Comparison of ENCODE assay signal across 19 mouse cellular contexts in genomic region chr11:97466444-97467160, GRCm38 (mm10). TPM values are rescaled to one million over a fixed set of nuclear protein-coding genes. Genes with fewer than 3 reads are reported as not detected.
A peak's percentile ranks its signal among the peaks of the same experiment; 100 is the strongest.
DNase-seq lines count a peak whose midpoint lies in the region; ATAC-seq and TF ChIP-seq lines count a peak whose summit lies in the region.
"Had no signal": no experiment of that assay in that cellular context is flagged by ENCODE, and none has a peak within 500 bp of the region (broad histone marks: within the 10 kb centered on the region; RNA-seq: fewer than 3 reads in every experiment).

No protein-coding gene starts in this region.

- TF ChIP-seq POLR2A in myocyte (IDR thresholded peaks at IDR 0.05; ENCODE audit: insufficient read length, low read depth), result no peak

- peak overlapping the region; percentile 16; the same call in 1 of the 2 replicates for H3K9ac ChIP-seq in heart, embryonic 11.5 days (ENCODE audit: low read depth, low read length)
- H3K9ac ChIP-seq in midbrain, embryonic 14.5 days (replicated peaks; ENCODE audit: low read length), result 0 out of 2 replicates have a peak overlapping the region, but pooled peaks have one; percentile 20
- no peak overlapping the region for H3K9ac ChIP-seq in midbrain, embryonic 11.5 days (ENCODE audit: low read length)
- H3K9ac ChIP-seq: embryonic facial prominence, embryonic 15.5 days; forebrain, embryonic 15.5 days; kidney, embryonic 15.5 days; limb, embryonic 13.5 days had no signal

- H3K9me3 ChIP-seq in heart, embryonic 11.5 days (replicated peaks; ENCODE audit: control insufficient read depth, low read length), result no peaks in the 10 kb centered on the region
- H3K9me3 ChIP-seq in midbrain, embryonic 14.5 days (ENCODE audit: control insufficient read depth, low read length), result no peaks in the 10 kb centered on the region
- no peaks in the 10 kb centered on the region for H3K9me3 ChIP-seq in midbrain, embryonic 11.5 days (ENCODE audit: control insufficient read depth, low read length)
- H3K9me3 ChIP-seq: embryonic facial prominence, embryonic 15.5 days; forebrain, embryonic 15.5 days; kidney, embryonic 15.5 days; limb, embryonic 13.5 days had no signal

- DNase-seq in heart, postnatal 25 days (ENCODE audit: low spot score), result no peak
- DNase-seq in midbrain, embryonic 14.5 days, result no peak
- DNase-seq in midbrain, embryonic 11.5 days (ENCODE audit: low spot score, missing footprints), result no peak
- peak; percentile 87 for DNase-seq in cerebellum, adult 8-10 months
- DNase-seq in kidney, postnatal 4 days, result no peak
- DNase-seq: adrenal gland, postnatal 36 days; heart, adult 18-20 months; heart, postnatal 36 days; layer of hippocampus, adult 9-11 months; lung, adult 18-20 months; lung, postnatal 4 days; thymus, adult 18-20 months had no signal

- H3K27me3 ChIP-seq in heart, embryonic 11.5 days (ENCODE audit: control insufficient read depth, insufficient read depth, low read length), result no peaks in the 10 kb centered on the region
- no peaks in the 10 kb centered on the region for H3K27me3 ChIP-seq in midbrain, embryonic 14.5 days (ENCODE audit: control insufficient read depth, insufficient read depth, low read length)
- H3K27me3 ChIP-seq in midbrain, embryonic 11.5 days (ENCODE audit: control insufficient read depth, insufficient read depth, low read length), result peaks cover 14% of the 10 kb centered on the region
- no peaks in the 10 kb centered on the region for H3K27me3 ChIP-seq in myocyte (ENCODE audit: control insufficient read depth, insufficient read depth, insufficient read length)
- H3K27me3 ChIP-seq: embryonic facial prominence, embryonic 15.5 days; kidney, embryonic 15.5 days; limb, embryonic 13.5 days had no signal

- H3K79me2 ChIP-seq in myocyte (ENCODE audit: control insufficient read depth, insufficient read depth), result no peaks in the 10 kb centered on the region

- no peak overlapping the region for H3K4me3 ChIP-seq in heart, embryonic 11.5 days (ENCODE audit: low read depth, low read length)
- H3K4me3 ChIP-seq in midbrain, embryonic 14.5 days (replicated peaks; ENCODE audit: low read depth, low read length), result no peak overlapping the region
- no peak overlapping the region for H3K4me3 ChIP-seq in midbrain, embryonic 11.5 days (ENCODE audit: low read depth, low read length)
- no peak overlapping the region for H3K4me3 ChIP-seq in myocyte
- H3K4me3 ChIP-seq: embryonic facial prominence, embryonic 15.5 days; forebrain, embryonic 15.5 days; kidney, embryonic 15.5 days; limb, embryonic 13.5 days had no signal

- H3K27ac ChIP-seq in heart, embryonic 11.5 days (ENCODE audit: low read depth, low read length), result no peak overlapping the region
- no peak overlapping the region for H3K27ac ChIP-seq in midbrain, embryonic 14.5 days (replicated peaks; ENCODE audit: low read depth, low read length)
- no peak overlapping the region for H3K27ac ChIP-seq in midbrain, embryonic 11.5 days (ENCODE audit: low read depth, low read length)
- H3K27ac ChIP-seq: embryonic facial prominence, embryonic 15.5 days; forebrain, embryonic 15.5 days; kidney, embryonic 15.5 days; limb, embryonic 13.5 days had no signal

- no peaks in the 10 kb centered on the region for H3K4me1 ChIP-seq in heart, embryonic 11.5 days (ENCODE audit: control insufficient read depth, insufficient read depth, low read length)
- H3K4me1 ChIP-seq in midbrain, embryonic 14.5 days (ENCODE audit: control insufficient read depth, insufficient read depth, low read length), result no peaks in the 10 kb centered on the region
- no peaks in the 10 kb centered on the region; the same call in 1 of the 2 replicates for H3K4me1 ChIP-seq in midbrain, embryonic 11.5 days (ENCODE audit: control insufficient read depth, insufficient read depth, low read length)
- H3K4me1 ChIP-seq: forebrain, embryonic 15.5 days; kidney, embryonic 15.5 days had no signal

- WGBS in heart, embryonic 11.5 days (ENCODE audit: insufficient replicate concordance), result 78% methylated on average over 10 of the region's 10 CpGs
- WGBS in midbrain, embryonic 14.5 days, result 80% methylated on average over 10 of the region's 10 CpGs
- 81% methylated on average over 10 of the region's 10 CpGs for WGBS in midbrain, embryonic 11.5 days

- no peak overlapping the region for H3ac ChIP-seq in myocyte (ENCODE audit: control insufficient read depth, insufficient read length)

- no peak overlapping the region for H3K4me2 ChIP-seq in heart, embryonic 11.5 days
- H3K4me2 ChIP-seq in midbrain, embryonic 14.5 days (ENCODE audit: low read length), result no peak overlapping the region
- H3K4me2 ChIP-seq in midbrain, embryonic 11.5 days, result no peak overlapping the region
- no peak overlapping the region for H3K4me2 ChIP-seq in myocyte (ENCODE audit: low read depth)
- H3K4me2 ChIP-seq: embryonic facial prominence, embryonic 15.5 days; forebrain, embryonic 15.5 days; kidney, embryonic 15.5 days; limb, embryonic 13.5 days had no signal

- peaks cover 53% of the 10 kb centered on the region for H3K36me3 ChIP-seq in heart, embryonic 11.5 days (ENCODE audit: control insufficient read depth, insufficient read depth, low read length)
- peaks cover 83% of the 10 kb centered on the region for H3K36me3 ChIP-seq in midbrain, embryonic 14.5 days (ENCODE audit: control insufficient read depth, insufficient read depth, low read length)
- H3K36me3 ChIP-seq in midbrain, embryonic 11.5 days (ENCODE audit: control insufficient read depth, insufficient read depth, low read length), result no peaks in the 10 kb centered on the region
- peaks cover 36% of the 10 kb centered on the region for H3K36me3 ChIP-seq in myocyte (ENCODE audit: control insufficient read depth, insufficient read depth)

- intact Hi-C loops in heart, postnatal 25 days (cut with DNase I), result no loop called here

- no peak for ATAC-seq in heart, embryonic 11.5 days (replicated peaks; ENCODE audit: insufficient number of reproducible peaks, low FRiP score, low TSS enrichment)
- no peak for ATAC-seq in midbrain, embryonic 14.5 days (ENCODE audit: low FRiP score, low TSS enrichment)
- ATAC-seq in midbrain, embryonic 11.5 days (ENCODE audit: low FRiP score), result no peak
- ATAC-seq: forebrain, embryonic 15.5 days had no signal

TF ChIP-seq in myocyte, 11 proteins besides CTCF, POLR2A, EP300 and RAD21:
- peak; percentile 38 for TF ChIP-seq POLR2AphosphoS2 (IDR thresholded peaks at IDR 0.05; ENCODE audit: insufficient read length, low read depth)
- no peak for TF ChIP-seq TCF12 (IDR thresholded peaks at IDR 0.05; ENCODE audit: insufficient read depth, poor library complexity, severe bottlenecking)

RNA-seq across cellular contexts. Expression of gene 4933428G20Rik, which starts 33.5 kb away (rescaled TPM):
- 0.11 TPM in 1 of 2 replicates, not detected in the other for polyA plus RNA-seq in heart, embryonic 11.5 days (2014; fragmentation: Nextera tagmentation; extraction: Ambion mirVana)
- not detected for total RNA-seq in heart, postnatal 25 days (2021)
- 0.51 TPM in 1 of 2 replicates, not detected in the other for polyA plus RNA-seq in midbrain, embryonic 14.5 days (2014; fragmentation: Nextera tagmentation; extraction: Ambion mirVana)
- 0.11 TPM in 1 of 2 replicates, not detected in the other for polyA plus RNA-seq in midbrain, embryonic 11.5 days (2014; fragmentation: Nextera tagmentation; extraction: Ambion mirVana)
- polyA plus RNA-seq in myocyte (2012; fragmentation: generic; extraction: Trizol), result 1.0 TPM
- total RNA-seq: common myeloid progenitor, adult 5-6 weeks; heart, adult 18-20 months; heart, postnatal 36 days had no signal

RNA-seq across cellular contexts. Expression of gene Arhgap23, which starts 51.3 kb away (rescaled TPM):
- polyA plus RNA-seq in heart, embryonic 11.5 days (2014; fragmentation: Nextera tagmentation; extraction: Ambion mirVana), result 6.7 and 8.3 TPM in 2 replicates
- total RNA-seq in heart, postnatal 25 days (2021), result 10 to 100 TPM; 14.8 to 19.4 TPM
- polyA plus RNA-seq in midbrain, embryonic 14.5 days (2014; fragmentation: Nextera tagmentation; extraction: Ambion mirVana), result 7.8 and 13.1 TPM in 2 replicates
- polyA plus RNA-seq in midbrain, embryonic 11.5 days (2014; fragmentation: Nextera tagmentation; extraction: Ambion mirVana), result 2.5 and 2.8 TPM in 2 replicates
- polyA plus RNA-seq in myocyte (2012; fragmentation: generic; extraction: Trizol), result 41.9 TPM
